Mouse (Mus musculus) liver, embryonic 12.5 days (tissue): ENCODE results near the gene Pou2f2. TPM values are rescaled to one million over a fixed set of nuclear protein-coding genes. Genes with fewer than 3 reads are reported as not detected.
"Not testable (repeated sequence)": the region's sequence is repeated elsewhere in the genome, so short reads cannot be mapped to it uniquely, and the experiment has no call there.

ENCODE experiments used
- ATAC-seq: fragments of 200-750 bp; cut with Nextera tagmentation; 2 replicates; pipeline ENCODE4 v1.8.0; 2017; ENCODE audit warnings: moderate number of reproducible peaks, mild to moderate bottlenecking, moderate library complexity
- H3K27ac ChIP-seq: fragments of 300-500 bp; sonication (generic); 2 replicates; pipeline ENCODE4 v1.5.1; 2016; ENCODE audit warnings: mild to moderate bottlenecking
- H3K27me3 ChIP-seq: fragments of 300-500 bp; sonication (generic); replicated peaks from 2 replicates; pipeline ENCODE4 v1.6.1; 2016; ENCODE audit warnings: mild to moderate bottlenecking, moderate library complexity
- H3K36me3 ChIP-seq: fragments of 300-500 bp; sonication (generic); 2 replicates; pipeline ENCODE4 v1.6.1; 2016; ENCODE audit warnings: mild to moderate bottlenecking, moderate library complexity
- H3K4me1 ChIP-seq: fragments of 300-500 bp; sonication (generic); 2 replicates; pipeline ENCODE4 v1.6.1; 2016
- H3K4me2 ChIP-seq: fragments of 300-500 bp; sonication (generic); 2 replicates; pipeline ENCODE4 v1.6.1; 2016; ENCODE audit warnings: mild to moderate bottlenecking, moderate library complexity
- H3K4me3 ChIP-seq: fragments of 300-500 bp; sonication (generic); 2 replicates; pipeline ENCODE4 v1.5.1; 2016; ENCODE audit warnings: mild to moderate bottlenecking, moderate library complexity
- H3K9ac ChIP-seq: fragments of 300-500 bp; sonication (generic); 2 replicates; pipeline ENCODE4 v1.6.1; 2016; ENCODE audit warnings: mild to moderate bottlenecking, moderate library complexity
- H3K9me3 ChIP-seq: fragments of 300-500 bp; sonication (generic); replicated peaks from 2 replicates; pipeline ENCODE4 v1.6.1; 2016; ENCODE audit warnings: mild to moderate bottlenecking, moderate library complexity
- WGBS: fragments of 180-500 bp; shearing (Covaris S2); methylation state at CpG from one replicate; pipeline ENCODE4 v1.1.7; 2016; ENCODE audit not compliant: insufficient replicate concordance; 5-methylcytosine and 5-hydroxymethylcytosine counted together
- polyA plus RNA-seq: library from polyadenylated mRNA; unstranded; fragments of >200 nt; fragmentation: Nextera tagmentation; extraction: Ambion mirVana; gene quantifications from 2 replicates; pipeline ENCODE4 v1.2.1, GENCODE M21; 2016

Gene Pou2f2
- polyA plus RNA-seq, 1 experiment from 2014 or later: 1.9 TPM

DNA sequence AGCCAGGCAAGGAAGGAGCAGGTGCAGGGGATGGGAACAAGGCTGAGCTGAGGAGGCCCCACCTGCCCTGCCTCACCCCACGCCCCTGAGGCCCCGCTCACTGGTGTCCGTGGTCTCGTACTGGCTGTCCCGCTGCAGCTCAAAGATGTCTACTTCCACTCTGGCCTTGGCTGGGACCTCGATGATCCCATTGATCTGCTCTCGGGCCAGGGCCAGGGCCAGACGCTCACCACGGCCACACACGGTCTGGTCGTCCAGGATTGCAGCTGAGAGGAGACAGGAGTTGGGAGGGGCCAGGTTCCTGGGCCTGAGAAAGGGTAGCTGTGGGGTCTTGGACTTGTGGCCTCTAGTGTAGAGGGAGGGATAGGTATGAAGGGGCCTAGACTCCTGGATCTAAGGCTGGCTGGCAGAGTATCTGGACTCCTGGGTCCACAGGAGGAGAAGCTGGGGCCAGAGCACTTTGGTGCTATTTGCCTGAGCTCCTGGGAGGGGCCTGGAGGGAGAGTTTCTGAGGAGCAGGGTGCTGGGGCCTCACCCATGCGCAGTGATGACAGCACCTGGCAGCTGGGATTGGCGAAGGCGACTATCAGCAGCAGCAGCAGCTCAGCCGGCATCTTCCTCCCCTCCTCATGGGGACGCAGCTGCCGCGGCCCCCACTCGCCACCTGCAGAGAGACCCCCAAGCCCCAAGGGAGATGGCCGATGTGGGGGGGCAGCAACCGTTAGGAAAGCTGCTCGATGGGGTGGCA lies 111.4 kb downstream of the Pou2f2 start:
- H3K4me3 ChIP-seq: no peak overlapping the region
- 78% methylated on average over 22 of the region's 22 CpGs for WGBS
- ATAC-seq: no peak
- no peak overlapping the region for H3K27ac ChIP-seq
- H3K9me3 ChIP-seq: no peaks in the 10 kb centered on the region
- H3K4me1 ChIP-seq: peaks cover 27% of the 10 kb centered on the region
- H3K4me2 ChIP-seq: no peak overlapping the region
- 0 out of 2 replicates have a peak, but pooled peaks cover 3% of the 10 kb centered on the region for H3K27me3 ChIP-seq
- no peak overlapping the region for H3K9ac ChIP-seq
- H3K36me3 ChIP-seq: peaks cover 36% of the 10 kb centered on the region

- peaks cover 20% of the 10 kb centered on the region for H3K4me1 ChIP-seq
- 81% methylated on average over 7 of the region's 7 CpGs for WGBS
- no peak overlapping the region for H3K9ac ChIP-seq
- H3K4me3 ChIP-seq: no peak overlapping the region
- H3K36me3 ChIP-seq: peaks cover 43% of the 10 kb centered on the region
- no peak overlapping the region for H3K27ac ChIP-seq
- ATAC-seq: no peak
- H3K9me3 ChIP-seq: no peaks in the 10 kb centered on the region
- H3K27me3 ChIP-seq: 0 out of 2 replicates have a peak, but pooled peaks cover 3% of the 10 kb centered on the region
- no peak overlapping the region for H3K4me2 ChIP-seq
Observed at GRCm38 (mm10) chr7:25067338-25067737, 112.2 kb downstream of the Pou2f2 start.

DNA sequence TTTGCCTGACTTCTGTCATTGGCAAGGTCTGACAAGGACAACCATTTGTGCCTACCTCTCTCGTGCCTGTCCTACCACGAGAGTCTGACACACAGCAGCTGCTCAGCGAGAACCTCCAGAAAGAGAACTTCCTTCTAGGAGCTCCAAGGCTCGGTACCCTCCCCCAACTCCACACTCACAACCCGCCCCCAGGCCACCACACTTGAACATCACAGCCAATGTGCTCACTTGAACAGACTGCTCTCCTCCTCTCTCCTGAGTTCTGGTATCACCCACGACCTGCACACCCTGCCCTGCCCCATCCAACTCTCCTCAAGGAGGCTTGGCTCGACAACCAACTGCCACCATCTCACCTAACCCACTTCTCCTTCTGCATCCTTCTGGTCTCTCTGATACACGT lies 115.6 kb downstream of the Pou2f2 start:
- WGBS: 45% methylated on average over 8 of the region's 8 CpGs
- ATAC-seq: no peak
- peaks cover 61% of the 10 kb centered on the region for H3K36me3 ChIP-seq

GRCm38 (mm10) chr7:25063346-25063745 lies 116.2 kb downstream of the Pou2f2 start:
- no peak overlapping the region for H3K27ac ChIP-seq
- H3K36me3 ChIP-seq: peaks cover 64% of the 10 kb centered on the region
- H3K4me3 ChIP-seq: no peak overlapping the region
- H3K27me3 ChIP-seq: no peaks in the 10 kb centered on the region
- H3K9ac ChIP-seq: no peak overlapping the region
- ATAC-seq: no peak
- H3K9me3 ChIP-seq: no peaks in the 10 kb centered on the region
- H3K4me2 ChIP-seq: no peak overlapping the region
- H3K4me1 ChIP-seq: no peaks in the 10 kb centered on the region
- WGBS: 66% methylated on average over 6 of the region's 6 CpGs

More for the DNA sequence above, 115.6 kb downstream of the Pou2f2 start:
- H3K4me3 ChIP-seq: no peak overlapping the region
- no peaks in the 10 kb centered on the region for H3K27me3 ChIP-seq
- H3K4me2 ChIP-seq: no peak overlapping the region
- H3K9ac ChIP-seq: no peak overlapping the region
- H3K4me1 ChIP-seq: no peaks in the 10 kb centered on the region
- H3K9me3 ChIP-seq: no peaks in the 10 kb centered on the region
- H3K27ac ChIP-seq: no peak overlapping the region

DNA sequence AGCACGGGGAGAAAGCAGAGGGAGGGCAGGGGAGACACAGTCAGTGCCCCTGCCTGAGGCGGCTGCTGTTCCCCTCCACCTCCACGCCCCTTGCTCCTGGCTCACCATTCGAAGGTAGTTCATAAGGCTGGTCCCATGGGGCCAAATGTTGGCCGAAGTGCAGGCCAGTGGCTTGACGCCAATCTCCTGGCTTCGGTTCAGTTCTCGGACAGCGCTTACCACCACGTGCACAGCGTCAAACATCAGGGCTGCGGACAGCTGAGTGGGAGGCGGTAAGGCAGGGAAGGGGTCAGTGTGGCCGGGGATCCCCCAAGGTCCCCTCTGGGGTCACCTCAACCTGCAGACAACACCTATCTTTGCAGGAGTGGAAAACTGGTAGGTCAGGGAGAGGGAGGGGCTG lies 120.7 kb downstream of the Pou2f2 start:
- no peak overlapping the region for H3K27ac ChIP-seq
- WGBS: 84% methylated on average over 14 of the region's 14 CpGs
- no peaks in the 10 kb centered on the region for H3K4me1 ChIP-seq
- no peak overlapping the region for H3K9ac ChIP-seq
- H3K4me2 ChIP-seq: no peak overlapping the region
- no peaks in the 10 kb centered on the region for H3K27me3 ChIP-seq
- peaks cover 76% of the 10 kb centered on the region for H3K36me3 ChIP-seq
- no peaks in the 10 kb centered on the region for H3K9me3 ChIP-seq
- ATAC-seq: no peak; the same call in 1 of the 2 replicates
- H3K4me3 ChIP-seq: no peak overlapping the region

DNA sequence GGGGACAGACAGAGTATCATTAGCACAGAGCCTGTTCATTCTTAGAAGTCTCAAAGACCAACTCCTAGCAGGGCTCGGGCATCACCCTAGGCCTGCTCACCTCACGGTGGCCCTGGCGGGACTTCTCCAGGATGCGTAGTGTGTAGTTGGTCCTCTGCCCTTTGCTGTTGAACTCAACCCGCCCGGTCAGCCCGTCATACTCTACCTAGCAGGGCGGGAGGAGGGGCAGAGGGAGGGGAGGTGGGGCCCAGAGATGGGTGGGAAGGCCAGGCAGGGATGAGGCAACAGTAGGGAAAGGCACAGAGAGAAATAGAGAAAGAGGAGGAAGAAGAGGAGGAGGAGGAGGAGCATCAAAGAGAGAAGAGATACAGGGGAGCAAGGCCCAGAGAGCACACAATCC lies 121.1 kb downstream of the Pou2f2 start:
- ATAC-seq: no peak
- H3K36me3 ChIP-seq: peaks cover 71% of the 10 kb centered on the region
- 77% methylated on average over 8 of the region's 8 CpGs for WGBS

DNA sequence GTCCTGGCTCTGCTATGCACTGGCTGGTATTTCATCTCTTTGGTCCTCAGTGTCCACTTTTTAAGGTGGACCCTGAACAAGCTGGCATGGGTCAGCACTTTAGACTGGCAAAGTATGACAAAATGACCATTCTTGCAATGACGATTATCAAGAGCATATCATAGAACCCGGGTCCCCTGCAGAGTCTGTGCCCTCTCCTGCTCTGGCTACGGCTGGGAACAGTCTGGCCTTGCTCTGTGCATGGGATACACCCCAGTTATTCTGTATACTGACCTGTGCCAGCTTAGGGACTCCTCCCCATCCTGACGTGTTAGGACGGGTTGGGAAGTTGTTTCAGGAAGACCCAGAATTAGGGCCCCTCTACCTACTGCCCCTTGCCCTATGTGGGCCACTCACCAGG lies 121.6 kb downstream of the Pou2f2 start:
- WGBS: 71% methylated on average over 5 of the region's 5 CpGs
- no peaks in the 10 kb centered on the region for H3K27me3 ChIP-seq
- ATAC-seq: no peak
- peaks cover 66% of the 10 kb centered on the region for H3K36me3 ChIP-seq
- H3K9ac ChIP-seq: no peak overlapping the region
- no peak overlapping the region for H3K4me2 ChIP-seq
- no peaks in the 10 kb centered on the region for H3K4me1 ChIP-seq
- H3K27ac ChIP-seq: no peak overlapping the region
- no peak overlapping the region for H3K4me3 ChIP-seq
- H3K9me3 ChIP-seq: no peaks in the 10 kb centered on the region

More for the DNA sequence above, 121.1 kb downstream of the Pou2f2 start:
- H3K9ac ChIP-seq: no peak overlapping the region
- H3K4me1 ChIP-seq: no peaks in the 10 kb centered on the region
- no peaks in the 10 kb centered on the region for H3K27me3 ChIP-seq
- H3K27ac ChIP-seq: no peak overlapping the region
- H3K4me3 ChIP-seq: no peak overlapping the region
- no peak overlapping the region for H3K4me2 ChIP-seq
- no peaks in the 10 kb centered on the region for H3K9me3 ChIP-seq

- Histone ChIP-seq H3K36me3 (peaks cover 60% of the 10 kb centered on the region), H3K27ac (no peak overlapping the region)
- 61% methylated on average over 4 of the region's 4 CpGs for WGBS
Observed at GRCm38 (mm10) chr7:25056951-25057350, 122.6 kb downstream of the Pou2f2 start.

GRCm38 (mm10) chr7:25052587-25052986 lies 126.9 kb downstream of the Pou2f2 start:
- Histone ChIP-seq H3K27me3 (no peaks in the 10 kb centered on the region), H3K9me3 (no peaks in the 10 kb centered on the region), H3K4me3 (no peak overlapping the region), H3K27ac (peak overlapping the region; percentile 41; the same call in 1 of the 2 replicates), H3K36me3 (peaks cover 34% of the 10 kb centered on the region; the same call in 1 of the 2 replicates), H3K4me2 (no peak overlapping the region), H3K9ac (no peak overlapping the region), H3K4me1 (no peaks in the 10 kb centered on the region)
- WGBS: 71% methylated on average over 3 of the region's 3 CpGs
- ATAC-seq: peak; percentile 38; the same call in 1 of the 2 replicates

More at GRCm38 (mm10) chr7:25056951-25057350, 122.6 kb downstream of the Pou2f2 start:
- Histone ChIP-seq H3K27me3 (no peaks in the 10 kb centered on the region), H3K4me1 (no peaks in the 10 kb centered on the region), H3K9me3 (no peaks in the 10 kb centered on the region), H3K4me2 (no peak overlapping the region), H3K4me3 (no peak overlapping the region), H3K9ac (no peak overlapping the region)
- no peak for ATAC-seq

DNA sequence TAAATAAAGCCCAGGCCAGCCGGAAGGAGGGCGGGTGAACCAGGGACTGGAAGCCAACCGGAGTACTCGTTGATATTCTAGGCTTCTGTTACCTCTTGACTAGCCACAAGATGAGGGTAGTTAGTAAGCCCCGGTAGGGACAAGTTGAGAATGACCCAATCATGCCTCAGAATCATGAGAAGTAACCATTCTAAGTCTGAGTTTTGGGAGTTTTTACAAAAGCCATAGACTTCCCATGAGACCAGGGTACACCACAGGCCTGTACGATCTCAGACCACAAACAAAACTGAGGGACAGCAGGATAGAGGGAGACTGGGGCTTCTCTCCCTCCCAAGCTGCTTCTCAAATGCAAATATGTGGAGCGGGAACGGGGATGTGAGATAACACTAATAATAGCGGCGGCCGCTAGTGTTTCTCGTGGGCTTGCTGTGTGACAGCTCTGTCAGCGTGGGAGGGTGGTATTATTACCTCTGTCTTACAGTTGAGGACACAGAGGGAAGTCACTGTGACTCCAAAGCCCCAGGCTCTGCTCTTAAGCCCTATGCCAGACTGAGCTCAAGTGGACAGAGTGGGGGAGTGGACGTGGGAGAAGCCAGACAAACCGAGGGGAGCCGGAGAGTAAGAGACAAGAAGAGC lies 130.1 kb downstream of the Pou2f2 start:
- Histone ChIP-seq H3K4me3 (no peak overlapping the region), H3K9ac (no peak overlapping the region), H3K27ac (no peak overlapping the region), H3K27me3 (no peaks in the 10 kb centered on the region), H3K36me3 (peaks cover 23% of the 10 kb centered on the region), H3K9me3 (no peaks in the 10 kb centered on the region), H3K4me1 (no peaks in the 10 kb centered on the region), H3K4me2 (no peak overlapping the region)
- ATAC-seq: no peak
- 70% methylated on average over 16 of the region's 16 CpGs for WGBS

- Histone ChIP-seq H3K4me3 (no peak overlapping the region), H3K4me1 (no peaks in the 10 kb centered on the region), H3K27ac (no peak overlapping the region), H3K36me3 (peaks cover 27% of the 10 kb centered on the region), H3K9ac (no peak overlapping the region), H3K9me3 (no peaks in the 10 kb centered on the region), H3K27me3 (no peaks in the 10 kb centered on the region), H3K4me2 (no peak overlapping the region)
- WGBS: 88% methylated on average over 8 of the region's 8 CpGs
- ATAC-seq: no peak
Observed at GRCm38 (mm10) chr7:25047363-25047762, 132.2 kb downstream of the Pou2f2 start.

GRCm38 (mm10) chr7:25044599-25044998 lies 134.9 kb downstream of the Pou2f2 start:
- not testable (repeated sequence) for H3K4me2 ChIP-seq, H3K9me3 ChIP-seq, H3K9ac ChIP-seq, H3K4me3 ChIP-seq, H3K4me1 ChIP-seq, H3K27ac ChIP-seq, ATAC-seq, H3K27me3 ChIP-seq
- peaks cover 36% of the 10 kb centered on the region for H3K36me3 ChIP-seq
- 86% methylated on average over 7 of the region's 7 CpGs for WGBS
